1 mouse cellular context compared by ENCODE assay signal in the genomic region with DNA sequence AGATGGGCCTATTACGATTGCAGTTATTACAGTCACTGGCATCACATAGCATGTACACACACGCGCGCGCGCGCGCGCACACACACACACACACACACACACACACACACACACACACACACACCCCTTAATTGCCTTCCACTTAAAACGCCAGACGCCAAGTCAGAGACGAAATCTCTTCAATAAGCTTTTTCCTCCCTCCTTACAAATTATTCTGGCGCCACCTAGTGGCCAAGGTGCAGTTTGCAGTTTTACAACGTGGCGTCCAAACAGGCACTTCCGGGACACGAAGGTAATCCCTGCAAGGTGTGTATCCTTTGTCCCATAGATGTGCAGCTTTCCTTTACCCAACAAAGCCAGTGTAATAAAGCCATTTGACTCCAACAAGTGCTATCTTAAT.
A peak's percentile ranks its signal among the peaks of the same experiment; 100 is the strongest.
TF ChIP-seq lines count a peak whose summit lies in the region.

No protein-coding gene starts in this region.

TF ChIP-seq in CH12.LX, 34 proteins besides CTCF, POLR2A, EP300 and RAD21:
- TF ChIP-seq JUN (IDR thresholded peaks at IDR 0.05; ENCODE audit: insufficient read depth, low read depth, low read length) (no peak), CHD2 (IDR thresholded peaks at IDR 0.05; ENCODE audit: low read length) (no peak), NRF1 (IDR thresholded peaks at IDR 0.05; ENCODE audit: low read depth, low read length) (no peak), ELF1 (IDR thresholded peaks at IDR 0.05; ENCODE audit: low read depth, low read length) (peak; percentile 94), TBP (conservative IDR thresholded peaks at IDR 0.05; ENCODE audit: low read depth, low read length) (no peak), GABPA (IDR thresholded peaks at IDR 0.05; ENCODE audit: insufficient replicate concordance, low read depth, low read length) (no peak), MYC (IDR thresholded peaks at IDR 0.05; ENCODE audit: low read depth, low read length) (peak; percentile 81; the same call in 1 of the 2 replicates), MAX (IDR thresholded peaks at IDR 0.05; ENCODE audit: low read length) (peak; percentile 47; the same call in 1 of the 2 replicates), HCFC1 (IDR thresholded peaks at IDR 0.05; ENCODE audit: low read depth, low read length) (no peak), ZC3H11A (IDR thresholded peaks at IDR 0.05; ENCODE audit: low read depth, low read length) (peak; percentile 49; the same call in 1 of the 2 replicates), SMC3 (IDR thresholded peaks at IDR 0.05; ENCODE audit: low read depth, low read length) (peak; percentile 92), UBTF (IDR thresholded peaks at IDR 0.05; ENCODE audit: low read depth, low read length) (0 out of 2 replicates have a peak, but pooled peaks have one; percentile 27), ZKSCAN1 (IDR thresholded peaks at IDR 0.05; ENCODE audit: borderline replicate concordance, low read depth, low read length) (no peak)
